Mouse (Mus musculus) spleen, postnatal 0 days (tissue): Measurements from ENCODE around the gene Yipf4. TPM values are rescaled to one million over a fixed set of nuclear protein-coding genes. Genes with fewer than 3 reads are reported as not detected.

Source experiments
- polyA plus RNA-seq: library from polyadenylated mRNA; unstranded; fragments of >200 nt; fragmentation: Nextera tagmentation; extraction: Ambion mirVana; gene quantifications from 2 replicates; pipeline ENCODE4 v1.2.1, GENCODE M21; 2015

Yipf4 gene
- 77.5 and 81.0 TPM in 2 replicates for polyA plus RNA-seq

DNA sequence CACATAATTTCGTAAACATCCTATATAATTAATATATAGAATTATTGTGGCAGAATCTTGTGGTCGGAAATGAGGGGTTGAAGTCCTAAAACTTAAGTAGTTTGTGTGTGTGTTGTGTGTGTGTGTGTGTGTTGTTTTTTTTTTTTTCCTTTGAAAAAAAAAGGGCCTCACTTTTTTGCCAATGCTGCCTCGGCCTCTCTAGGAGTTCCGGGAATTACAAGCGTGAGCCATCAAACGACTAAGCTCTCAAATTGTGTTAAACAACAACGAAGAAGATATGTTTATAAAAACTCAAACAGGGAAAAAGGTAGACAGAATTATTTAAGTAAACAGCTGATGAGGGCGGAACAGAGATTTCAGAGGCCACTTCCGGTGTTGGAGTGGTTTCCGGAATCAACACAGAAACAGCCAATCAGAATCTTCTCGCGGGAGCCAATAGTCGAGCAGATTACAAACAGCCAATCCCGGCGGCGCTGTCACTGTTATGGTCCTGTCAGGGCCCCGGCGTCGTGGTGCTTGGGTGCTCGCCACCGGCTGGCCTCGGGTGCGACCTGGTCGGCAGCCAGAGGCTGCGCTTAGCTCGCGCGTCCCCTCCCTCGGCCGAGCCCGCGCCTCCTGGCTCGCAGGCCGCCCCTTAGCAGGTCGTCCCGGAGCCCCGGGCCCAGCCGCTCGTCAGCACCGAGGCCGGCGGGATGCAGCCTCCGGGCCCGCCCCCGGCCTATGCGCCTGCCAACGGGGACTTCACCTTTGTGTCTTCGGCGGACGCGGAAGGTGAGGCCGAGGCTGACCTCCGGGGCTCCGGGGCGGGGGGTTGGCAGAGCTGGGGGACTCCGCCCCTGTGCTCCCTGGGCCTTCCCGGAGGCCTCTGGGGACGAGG is at the start of gene Yipf4:
Gene Yipf4, plus strand, starts transcription at position 470 of the 877 bp plus-strand sequence.

DNA sequence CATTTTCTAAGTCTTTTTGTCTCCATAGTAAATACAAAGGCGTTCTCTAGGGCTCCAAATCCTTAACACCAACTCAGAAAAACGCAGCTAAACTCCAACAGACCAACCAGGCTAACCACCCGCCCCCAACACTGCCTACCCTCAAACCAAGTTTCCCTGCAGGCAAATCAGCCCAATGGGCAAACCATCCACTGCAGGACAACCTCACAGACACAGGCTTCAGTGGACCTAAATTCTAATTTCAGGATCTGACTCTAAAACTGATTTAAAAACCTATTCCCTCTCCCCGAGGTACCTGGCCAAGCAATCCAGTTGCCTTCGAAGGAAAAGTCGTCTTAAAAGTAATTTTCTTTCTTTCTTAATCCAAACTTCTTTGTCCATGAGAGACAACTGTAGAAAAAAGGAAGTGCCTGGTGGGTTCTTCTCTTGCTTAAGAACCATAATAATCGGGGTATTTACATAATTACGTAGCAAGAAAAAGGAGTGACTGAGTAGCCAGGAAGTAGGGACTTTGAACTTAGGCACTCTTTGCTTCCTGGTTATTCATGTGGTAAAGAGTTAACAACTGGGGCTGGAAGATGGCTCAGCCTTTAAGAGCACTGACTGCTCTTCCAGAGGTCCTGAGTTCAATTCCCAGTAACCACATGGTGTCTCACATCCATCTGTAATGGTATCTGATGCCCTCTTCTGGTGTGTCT is 30.4 kb upstream of the Yipf4 start, which contains the start of gene Nlrc4:
Gene Nlrc4, minus strand, starts transcription at position 432 of the 698 bp plus-strand sequence.

DNA sequence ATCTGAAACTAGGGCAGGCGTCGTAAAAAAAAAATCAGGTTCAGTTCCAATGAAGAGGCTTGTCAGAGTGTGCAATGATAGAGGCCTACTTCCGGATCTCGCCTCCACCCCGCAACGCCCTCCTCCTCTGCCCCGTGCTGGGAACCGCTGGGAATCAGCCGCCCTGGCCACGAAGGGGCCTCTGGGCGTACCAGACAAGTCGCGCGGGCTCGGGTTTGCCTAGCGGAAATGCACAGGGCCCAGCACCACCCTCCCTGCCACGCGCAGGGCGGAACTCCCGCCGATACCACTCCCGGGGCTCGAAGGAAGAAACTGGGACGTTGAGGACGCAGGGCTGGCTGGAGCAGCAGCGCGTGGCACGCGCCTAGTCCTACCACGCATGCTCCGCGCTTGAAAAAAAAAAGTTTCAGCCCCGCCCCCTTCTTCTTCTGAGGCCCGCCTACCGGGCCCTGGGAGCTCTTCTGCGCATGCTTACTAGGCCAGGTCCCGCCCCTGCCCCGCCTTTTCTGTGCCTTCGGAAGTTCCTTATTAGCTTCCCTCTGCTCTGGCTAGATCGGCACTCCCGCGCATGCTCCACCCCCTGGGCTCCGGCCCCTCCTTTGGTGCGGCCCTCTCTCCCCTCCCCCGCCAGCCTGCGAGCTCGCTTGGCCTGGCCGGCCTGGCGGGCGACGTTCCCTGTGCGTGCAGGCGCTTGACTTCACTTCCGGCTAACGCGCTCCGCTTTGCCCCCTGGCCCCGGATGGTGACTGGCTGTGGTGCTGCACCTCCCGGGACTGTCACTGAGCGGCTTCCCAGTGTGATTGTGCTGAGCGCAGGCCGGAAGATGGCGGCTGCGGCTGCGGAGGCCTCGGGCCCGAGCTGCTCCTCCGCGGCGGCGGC is 38.7 kb downstream of the Yipf4 start, which contains the start of gene Birc6:
Gene Birc6, plus strand, starts transcription at position 567 of the 879 bp plus-strand sequence.

Other genes starting within 250 kb of the Yipf4 start
- 139 and 151 TPM in 2 replicates for gene Memo1, start 194.0 kb upstream of the Yipf4 start, polyA plus RNA-seq
- 192 and 217 TPM in 2 replicates for gene Dpy30, start 165.5 kb upstream of the Yipf4 start, polyA plus RNA-seq
- 8.4 and 8.6 TPM in 2 replicates for gene Spast, start 150.5 kb upstream of the Yipf4 start, polyA plus RNA-seq
- 17.2 and 18.8 TPM in 2 replicates for gene Slc30a6, start 93.9 kb upstream of the Yipf4 start, polyA plus RNA-seq
- 0.78 and 0.93 TPM in 2 replicates for gene Nlrc4, start 30.4 kb upstream of the Yipf4 start, polyA plus RNA-seq
- gene Birc6, start 38.8 kb downstream of the Yipf4 start, polyA plus RNA-seq, result 70.1 and 72.1 TPM in 2 replicates
- 14.6 and 15.5 TPM in 2 replicates for gene Ttc27, start 228.2 kb downstream of the Yipf4 start, polyA plus RNA-seq